Mouse (Mus musculus) midbrain, embryonic 11.5 days (tissue): Measurements from ENCODE around the gene 4930426L09Rik. TPM values are rescaled to one million over a fixed set of nuclear protein-coding genes. Genes with fewer than 3 reads are reported as not detected.
A peak's percentile ranks its signal among the peaks of the same experiment; 100 is the strongest.
"Not testable (repeated sequence)": the region's sequence is repeated elsewhere in the genome, so short reads cannot be mapped to it uniquely, and the experiment has no call there.

Experiments used
- ATAC-seq: fragments of 200-750 bp; cut with Nextera tagmentation; 2 replicates; pipeline ENCODE4 v1.8.0; 2017; ENCODE audit warnings: moderate TSS enrichment, moderate library complexity; ENCODE audit not compliant: low FRiP score
- DNase-seq: peaks from one replicate; pipeline ENCODE4 v3.0.0; 2015; ENCODE audit warnings: low spot score; ENCODE audit errors: missing footprints
- H3K27ac ChIP-seq: fragments of 300-500 bp; sonication (generic); 2 replicates; pipeline ENCODE4 v1.5.1; 2014; ENCODE audit warnings: low read depth, low read length
- H3K27me3 ChIP-seq: fragments of 300-500 bp; sonication (generic); 2 replicates; pipeline ENCODE4 v1.6.1; 2014; ENCODE audit warnings: mild to moderate bottlenecking, low read length, moderate library complexity, mixed read lengths; ENCODE audit not compliant: control insufficient read depth, insufficient read depth
- H3K36me3 ChIP-seq: fragments of 300-500 bp; sonication (generic); 2 replicates; pipeline ENCODE4 v1.6.1; 2014; ENCODE audit warnings: mild to moderate bottlenecking, low read length, moderate library complexity, mixed read lengths; ENCODE audit not compliant: control insufficient read depth, insufficient read depth
- H3K4me1 ChIP-seq: fragments of 300-500 bp; sonication (generic); 2 replicates; pipeline ENCODE4 v1.6.1; 2014; ENCODE audit warnings: low read length; ENCODE audit not compliant: control insufficient read depth, insufficient read depth
- H3K4me2 ChIP-seq: fragments of 300-500 bp; sonication (generic); 2 replicates; pipeline ENCODE4 v1.6.1; 2014; ENCODE audit warnings: mild to moderate bottlenecking, moderate library complexity
- H3K4me3 ChIP-seq: fragments of 300-500 bp; sonication (generic); 2 replicates; pipeline ENCODE4 v1.5.1; 2014; ENCODE audit warnings: low read depth, low read length
- H3K9ac ChIP-seq: fragments of 300-500 bp; sonication (generic); 2 replicates; pipeline ENCODE4 v1.6.1; 2014; ENCODE audit warnings: low read length
- H3K9me3 ChIP-seq: fragments of 300-500 bp; sonication (generic); 2 replicates; pipeline ENCODE4 v1.6.1; 2016; ENCODE audit warnings: low read length; ENCODE audit not compliant: control insufficient read depth
- WGBS: fragments of 180-500 bp; shearing (Covaris S2); extraction: QIAGEN DNeasy Blood & Tissue Kit; methylation state at CpG from one replicate; pipeline ENCODE4 v1.1.7; 2014; 5-methylcytosine and 5-hydroxymethylcytosine counted together
- polyA plus RNA-seq: library from polyadenylated mRNA; unstranded; fragments of >200 nt; fragmentation: Nextera tagmentation; extraction: Ambion mirVana; gene quantifications from 2 replicates; pipeline ENCODE4 v1.2.1, GENCODE M21; 2014

4930426L09Rik gene
- polyA plus RNA-seq, 1 experiment from 2014 or later = 0.38 TPM

GRCm38 (mm10) chr2:18996451-18997211 is 1.5 kb upstream of the 4930426L09Rik start:
- peak overlapping the region; percentile 72 for H3K4me3 ChIP-seq
- ATAC-seq = no peak
- no peaks in the 10 kb centered on the region for H3K36me3 ChIP-seq
- peaks cover 12% of the 10 kb centered on the region for H3K4me1 ChIP-seq
- peak overlapping the region; percentile 96 for H3K4me2 ChIP-seq
- no peaks in the 10 kb centered on the region for H3K27me3 ChIP-seq
- no peaks in the 10 kb centered on the region; the same call in 1 of the 2 replicates for H3K9me3 ChIP-seq
- H3K27ac ChIP-seq = no peak overlapping the region
- peak; percentile 92 for DNase-seq
- WGBS = under 1% methylated on average over 25 of the region's 25 CpGs
- H3K9ac ChIP-seq = peak overlapping the region; percentile 82

- H3K4me3 ChIP-seq = peak overlapping the region; percentile 72
- no peaks in the 10 kb centered on the region for H3K9me3 ChIP-seq
- DNase-seq = peak; percentile 97
- under 1% methylated on average over 46 of the region's 46 CpGs for WGBS
- H3K4me2 ChIP-seq = peak overlapping the region; percentile 96
- H3K9ac ChIP-seq = peak overlapping the region; percentile 82
- H3K27me3 ChIP-seq = no peaks in the 10 kb centered on the region
- H3K4me1 ChIP-seq = peaks cover 12% of the 10 kb centered on the region
- ATAC-seq = peak; percentile 78
- H3K27ac ChIP-seq = peak overlapping the region; percentile 82
- no peaks in the 10 kb centered on the region for H3K36me3 ChIP-seq
Measured at GRCm38 (mm10) chr2:18997387-18997971, 664 bp upstream of the 4930426L09Rik start.

GRCm38 (mm10) chr2:18999395-18999794 is 1.3 kb downstream of the 4930426L09Rik start:
- Histone ChIP-seq H3K27ac (no peak overlapping the region), H3K9me3 (no peaks in the 10 kb centered on the region), H3K4me2 (no peak overlapping the region), H3K9ac (no peak overlapping the region), H3K4me1 (peaks cover 12% of the 10 kb centered on the region), H3K4me3 (no peak overlapping the region), H3K27me3 (no peaks in the 10 kb centered on the region), H3K36me3 (no peaks in the 10 kb centered on the region)
- DNase-seq (no peak), ATAC-seq (no peak)
- 82% methylated on average over 2 of the region's 2 CpGs for WGBS

- Histone ChIP-seq H3K36me3 (no peaks in the 10 kb centered on the region), H3K27me3 (no peaks in the 10 kb centered on the region), H3K4me3 (no peak overlapping the region), H3K27ac (no peak overlapping the region), H3K4me1 (no peaks in the 10 kb centered on the region), H3K9me3 (no peaks in the 10 kb centered on the region), H3K9ac (no peak overlapping the region), H3K4me2 (no peak overlapping the region)
- 79% methylated on average over 10 of the region's 10 CpGs for WGBS
- ATAC-seq (no peak), DNase-seq (no peak)
Measured at GRCm38 (mm10) chr2:19004801-19005200, 6.7 kb downstream of the 4930426L09Rik start.

- no peak overlapping the region for H3K27ac ChIP-seq
- H3K4me1 ChIP-seq = no peaks in the 10 kb centered on the region
- no peaks in the 10 kb centered on the region for H3K36me3 ChIP-seq
- H3K9me3 ChIP-seq = no peaks in the 10 kb centered on the region
- DNase-seq (no peak), ATAC-seq (no peak)
- no peak overlapping the region for H3K4me3 ChIP-seq
- H3K27me3 ChIP-seq = no peaks in the 10 kb centered on the region
- no peak overlapping the region for H3K9ac ChIP-seq
- H3K4me2 ChIP-seq = no peak overlapping the region
- 90% methylated on average over 7 of the region's 7 CpGs for WGBS
Measured at GRCm38 (mm10) chr2:19006124-19006523, 8.0 kb downstream of the 4930426L09Rik start.

- 85% methylated on average over 4 of the region's 4 CpGs for WGBS
- no peak overlapping the region for H3K4me2 ChIP-seq
- no peaks in the 10 kb centered on the region for H3K36me3 ChIP-seq
- H3K4me1 ChIP-seq = no peaks in the 10 kb centered on the region
- H3K4me3 ChIP-seq = no peak overlapping the region
- H3K27me3 ChIP-seq = no peaks in the 10 kb centered on the region
- H3K9ac ChIP-seq = no peak overlapping the region
- H3K9me3 ChIP-seq = no peaks in the 10 kb centered on the region
- no peak for DNase-seq
- no peak overlapping the region for H3K27ac ChIP-seq
- no peak for ATAC-seq
Measured at GRCm38 (mm10) chr2:19007580-19007979, 9.4 kb downstream of the 4930426L09Rik start.

GRCm38 (mm10) chr2:19010541-19010940 is 12.4 kb downstream of the 4930426L09Rik start:
- not testable (repeated sequence) for H3K4me1 ChIP-seq

GRCm38 (mm10) chr2:19011443-19011842 is 13.3 kb downstream of the 4930426L09Rik start:
- Histone ChIP-seq H3K27me3 (no peaks in the 10 kb centered on the region), H3K4me2 (no peak overlapping the region), H3K27ac (no peak overlapping the region), H3K9me3 (no peaks in the 10 kb centered on the region), H3K4me1 (no peaks in the 10 kb centered on the region), H3K36me3 (no peaks in the 10 kb centered on the region), H3K9ac (no peak overlapping the region), H3K4me3 (no peak overlapping the region)
- ATAC-seq (no peak), DNase-seq (no peak)
- 71% methylated on average over 6 of the region's 6 CpGs for WGBS

More at GRCm38 (mm10) chr2:19010541-19010940, 12.4 kb downstream of the 4930426L09Rik start:
- H3K27ac ChIP-seq, DNase-seq, H3K27me3 ChIP-seq, H3K9me3 ChIP-seq, H3K4me3 ChIP-seq, H3K36me3 ChIP-seq, H3K4me2 ChIP-seq, H3K9ac ChIP-seq, ATAC-seq: not testable (repeated sequence)
- 78% methylated on average over 1 of the region's 1 CpGs for WGBS

- no peak overlapping the region for H3K27ac ChIP-seq
- H3K9ac ChIP-seq = no peak overlapping the region
- no peaks in the 10 kb centered on the region for H3K36me3 ChIP-seq
- H3K9me3 ChIP-seq = no peaks in the 10 kb centered on the region
- DNase-seq = no peak
- no peak for ATAC-seq
- no peak overlapping the region for H3K4me2 ChIP-seq
- no peaks in the 10 kb centered on the region for H3K27me3 ChIP-seq
- H3K4me3 ChIP-seq = no peak overlapping the region
- no peaks in the 10 kb centered on the region for H3K4me1 ChIP-seq
- WGBS = 91% methylated on average over 5 of the region's 5 CpGs
Measured at GRCm38 (mm10) chr2:19016348-19016747, 18.2 kb downstream of the 4930426L09Rik start.
